Mouse (Mus musculus) ES-Bruce4 (cell line): ENCODE results near the gene Slc39a5.

Experiments
- CTCF ChIP-seq: IDR thresholded peaks from one replicate; pipeline ENCODE4 v1.8.1; 2011; ENCODE audit warnings: low read depth, low read length
- EP300 ChIP-seq: IDR thresholded peaks from 2 replicates; pipeline ENCODE4 v1.6.1; 2011; ENCODE audit warnings: low read depth, low read length; ENCODE audit not compliant: insufficient read depth

DNA sequence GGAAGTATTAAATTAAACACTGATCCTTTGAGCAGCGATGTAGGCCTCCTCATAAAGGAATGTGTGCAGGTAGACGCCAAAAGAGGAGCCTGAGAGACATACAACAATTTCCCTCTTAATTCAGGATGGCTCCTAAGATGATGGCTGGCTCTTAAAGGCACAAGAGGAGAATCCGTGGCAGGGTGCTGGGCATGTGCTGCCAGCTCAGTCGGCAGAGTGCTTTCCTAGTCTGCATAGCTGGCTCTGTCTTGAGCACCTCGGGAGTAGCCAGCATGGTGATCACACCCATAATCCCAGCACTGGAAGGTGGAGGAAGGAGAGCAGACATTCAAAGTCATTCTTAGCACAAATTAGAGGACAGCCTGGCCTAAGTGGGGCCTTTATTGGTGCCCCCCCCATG, 34.8 kb upstream of the Slc39a5 start:
- no peak for TF ChIP-seq EP300
- TF ChIP-seq CTCF: no peak
